Mouse (Mus musculus): ENCODE results near the gene Mkrn2os.

DNA sequence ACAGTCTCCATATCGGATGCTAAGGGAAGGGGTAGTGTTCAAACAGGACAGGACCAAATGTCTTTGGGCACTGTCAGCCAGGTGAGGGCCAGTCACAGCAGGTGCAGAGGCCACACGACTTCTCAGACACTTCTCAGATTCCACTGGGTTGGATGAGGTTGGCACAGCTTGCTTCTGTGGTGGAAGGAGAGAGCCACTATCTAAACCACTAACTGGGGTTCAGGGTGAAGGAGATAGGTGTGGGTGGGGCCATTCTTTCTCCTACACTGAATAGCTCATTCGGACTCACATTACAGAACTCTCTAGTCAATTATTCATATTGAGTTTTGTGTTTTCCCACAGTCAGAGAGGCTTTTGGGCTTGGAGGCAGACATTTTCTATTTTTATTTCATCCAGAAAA lies 3.3 kb upstream of the Mkrn2os start:
- TF ChIP-seq GATA1 (IDR thresholded peaks at IDR 0.05; ENCODE audit: borderline replicate concordance, low read length) (no peak), FLI1 (IDR thresholded peaks at IDR 0.05; ENCODE audit: low read length) (no peak)
